Mouse (Mus musculus): Measurements from ENCODE around the gene Isl1.

- TF ChIP-seq POLR2A (IDR thresholded peaks at IDR 0.05; ENCODE audit: low read depth, low read length) (no peak), CTCF (conservative IDR thresholded peaks at IDR 0.05; ENCODE audit: insufficient read depth, insufficient read length, low read depth, low read length) (no peak)
These were observed 1.5 kb upstream of the Isl1 start for GRCm38 (mm10) chr13:116311011-116311410.

All from kidney, adult 2 months (tissue).